Mouse (Mus musculus) forebrain, embryonic 15.5 days (tissue): ENCODE measurements at regions not wholly inside any gene's neighbourhood (a gene's known extent, or its start where the extent isn't known, plus 50 kb on each side); places are given as distances from the start of the nearest gene placed in this dataset.

Source experiments
- ATAC-seq: fragments of 200-750 bp; cut with Nextera tagmentation; replicated peaks from 2 replicates; pipeline ENCODE4 v1.8.0; 2017; ENCODE audit warnings: mild to moderate bottlenecking, moderate TSS enrichment, moderate library complexity
- H3K27ac ChIP-seq: fragments of 300-500 bp; sonication (generic); replicated peaks from 2 replicates; pipeline ENCODE4 v1.5.1; 2015; ENCODE audit warnings: mild to moderate bottlenecking, inconsistent platforms
- H3K27me3 ChIP-seq: fragments of 300-500 bp; sonication (generic); 2 replicates; pipeline ENCODE4 v1.6.1; 2015; ENCODE audit warnings: inconsistent platforms
- H3K36me3 ChIP-seq: fragments of 300-500 bp; sonication (generic); 2 replicates; pipeline ENCODE4 v1.6.1; 2015; ENCODE audit warnings: mild to moderate bottlenecking, inconsistent platforms
- H3K4me1 ChIP-seq: fragments of 300-500 bp; sonication (generic); 2 replicates; pipeline ENCODE4 v1.6.1; 2015; ENCODE audit warnings: inconsistent platforms
- H3K4me2 ChIP-seq: fragments of 300-500 bp; sonication (generic); replicated peaks from 2 replicates; pipeline ENCODE4 v1.6.1; 2015; ENCODE audit warnings: mild to moderate bottlenecking, inconsistent platforms
- H3K4me3 ChIP-seq: fragments of 300-500 bp; sonication (generic); 2 replicates; pipeline ENCODE4 v1.5.1; 2015; ENCODE audit warnings: mild to moderate bottlenecking, inconsistent platforms
- H3K9ac ChIP-seq: fragments of 300-500 bp; sonication (generic); replicated peaks from 2 replicates; pipeline ENCODE4 v1.6.1; 2015; ENCODE audit warnings: mild to moderate bottlenecking, inconsistent platforms
- H3K9me3 ChIP-seq: fragments of 300-500 bp; sonication (generic); 2 replicates; pipeline ENCODE4 v1.6.1; 2016; ENCODE audit warnings: inconsistent platforms
- WGBS: fragments of 180-500 bp; shearing (Covaris S2); methylation state at CpG from one replicate; pipeline ENCODE4 v1.1.7; 2015; ENCODE audit warnings: mixed read lengths; 5-methylcytosine and 5-hydroxymethylcytosine counted together

GRCm38 (mm10) chr3:8310379-8311128 is 1299.3 kb downstream of the Zfp704 start:
- Histone ChIP-seq H3K4me1 (peaks cover 8% of the 10 kb centered on the region), H3K4me2 (no peak overlapping the region), H3K36me3 (no peaks in the 10 kb centered on the region), H3K27me3 (no peaks in the 10 kb centered on the region), H3K4me3 (no peak overlapping the region), H3K9me3 (no peaks in the 10 kb centered on the region), H3K9ac (no peak overlapping the region), H3K27ac (no peak overlapping the region)
- 17% methylated on average over 4 of the region's 4 CpGs for WGBS
- peak; percentile 91 for ATAC-seq

- no peak overlapping the region for H3K4me3 ChIP-seq
- H3K36me3 ChIP-seq: no peaks in the 10 kb centered on the region
- peaks cover 8% of the 10 kb centered on the region for H3K4me1 ChIP-seq
- H3K4me2 ChIP-seq: no peak overlapping the region
- no peak overlapping the region for H3K27ac ChIP-seq
- no peak overlapping the region for H3K9ac ChIP-seq
- H3K9me3 ChIP-seq: no peaks in the 10 kb centered on the region
- H3K27me3 ChIP-seq: no peaks in the 10 kb centered on the region
- WGBS: 77% methylated on average over 3 of the region's 3 CpGs
- no peak for ATAC-seq
These were observed 1302.6 kb downstream of the Zfp704 start for GRCm38 (mm10) chr3:8307296-8307695.

- H3K4me1 ChIP-seq: no peaks in the 10 kb centered on the region
- no peaks in the 10 kb centered on the region for H3K27me3 ChIP-seq
- H3K27ac ChIP-seq: no peak overlapping the region
- ATAC-seq: no peak
- H3K4me3 ChIP-seq: no peak overlapping the region
- no peak overlapping the region for H3K4me2 ChIP-seq
- no peak overlapping the region for H3K9ac ChIP-seq
- no peaks in the 10 kb centered on the region for H3K9me3 ChIP-seq
- H3K36me3 ChIP-seq: no peaks in the 10 kb centered on the region
These were observed 1305.1 kb downstream of the Zfp704 start for GRCm38 (mm10) chr3:8304784-8305183.

- Histone ChIP-seq H3K36me3 (no peaks in the 10 kb centered on the region), H3K9me3 (no peaks in the 10 kb centered on the region), H3K4me2 (no peak overlapping the region), H3K27me3 (no peaks in the 10 kb centered on the region), H3K4me3 (no peak overlapping the region), H3K27ac (no peak overlapping the region), H3K9ac (no peak overlapping the region), H3K4me1 (no peaks in the 10 kb centered on the region)
- no peak for ATAC-seq
- WGBS: 81% methylated on average over 1 of the region's 1 CpGs
These were observed 1316.8 kb downstream of the Zfp704 start for GRCm38 (mm10) chr3:8293036-8293435.

- Histone ChIP-seq H3K9me3 (no peaks in the 10 kb centered on the region), H3K4me1 (no peaks in the 10 kb centered on the region), H3K4me2 (no peak overlapping the region), H3K27ac (no peak overlapping the region), H3K36me3 (no peaks in the 10 kb centered on the region), H3K4me3 (no peak overlapping the region), H3K9ac (no peak overlapping the region), H3K27me3 (no peaks in the 10 kb centered on the region)
- no peak for ATAC-seq
- WGBS: 83% methylated on average over 2 of the region's 2 CpGs
These were observed 1320.3 kb downstream of the Zfp704 start for GRCm38 (mm10) chr3:8289558-8289957.

GRCm38 (mm10) chr3:8288437-8288836 is 1321.4 kb downstream of the Zfp704 start:
- Histone ChIP-seq H3K36me3 (no peaks in the 10 kb centered on the region), H3K27me3 (no peaks in the 10 kb centered on the region), H3K9me3 (no peaks in the 10 kb centered on the region), H3K4me1 (no peaks in the 10 kb centered on the region), H3K27ac (no peak overlapping the region), H3K4me2 (no peak overlapping the region), H3K9ac (no peak overlapping the region), H3K4me3 (no peak overlapping the region)
- WGBS: 81% methylated on average over 1 of the region's 1 CpGs
- ATAC-seq: no peak

- no peaks in the 10 kb centered on the region for H3K9me3 ChIP-seq
- H3K27me3 ChIP-seq: no peaks in the 10 kb centered on the region
- H3K4me3 ChIP-seq: no peak overlapping the region
- H3K9ac ChIP-seq: no peak overlapping the region
- H3K36me3 ChIP-seq: no peaks in the 10 kb centered on the region
- no peak overlapping the region for H3K4me2 ChIP-seq
- WGBS: 72% methylated on average over 14 of the region's 14 CpGs
- H3K27ac ChIP-seq: no peak overlapping the region
- no peak for ATAC-seq
- no peaks in the 10 kb centered on the region for H3K4me1 ChIP-seq
These were observed 1325.0 kb downstream of the Zfp704 start for GRCm38 (mm10) chr3:8284655-8285428.

GRCm38 (mm10) chr3:8282411-8282810 is 1327.5 kb downstream of the Zfp704 start:
- H3K27me3 ChIP-seq: no peaks in the 10 kb centered on the region
- no peak overlapping the region for H3K9ac ChIP-seq
- H3K27ac ChIP-seq: no peak overlapping the region
- no peaks in the 10 kb centered on the region for H3K9me3 ChIP-seq
- H3K4me2 ChIP-seq: no peak overlapping the region
- WGBS: 71% methylated on average over 2 of the region's 2 CpGs
- H3K4me1 ChIP-seq: no peaks in the 10 kb centered on the region
- no peak overlapping the region for H3K4me3 ChIP-seq
- H3K36me3 ChIP-seq: no peaks in the 10 kb centered on the region
- no peak for ATAC-seq

GRCm38 (mm10) chr3:8276661-8277060 is 1333.2 kb downstream of the Zfp704 start:
- no peak overlapping the region for H3K4me2 ChIP-seq
- ATAC-seq: no peak
- no peaks in the 10 kb centered on the region for H3K36me3 ChIP-seq
- no peaks in the 10 kb centered on the region for H3K9me3 ChIP-seq
- H3K27ac ChIP-seq: no peak overlapping the region
- H3K27me3 ChIP-seq: no peaks in the 10 kb centered on the region
- 78% methylated on average over 1 of the region's 1 CpGs for WGBS
- H3K9ac ChIP-seq: no peak overlapping the region
- H3K4me3 ChIP-seq: no peak overlapping the region
- no peaks in the 10 kb centered on the region for H3K4me1 ChIP-seq

GRCm38 (mm10) chr3:8270935-8271298 is 1339.0 kb downstream of the Zfp704 start:
- ATAC-seq: no peak
- 64% methylated on average over 3 of the region's 3 CpGs for WGBS

GRCm38 (mm10) chr3:8270009-8270934 is 1339.6 kb downstream of the Zfp704 start:
- peak; percentile 81 for ATAC-seq
- no peaks in the 10 kb centered on the region for H3K4me1 ChIP-seq
- 17% methylated on average over 1 of the region's 1 CpGs for WGBS

More at GRCm38 (mm10) chr3:8270935-8271298, 1339.0 kb downstream of the Zfp704 start:
- H3K27me3 ChIP-seq: no peaks in the 10 kb centered on the region; the same call in 1 of the 2 replicates
- no peaks in the 10 kb centered on the region for H3K9me3 ChIP-seq
- no peak overlapping the region for H3K27ac ChIP-seq
- no peak overlapping the region for H3K4me2 ChIP-seq
- H3K4me3 ChIP-seq: no peak overlapping the region
- no peaks in the 10 kb centered on the region for H3K36me3 ChIP-seq
- H3K4me1 ChIP-seq: no peaks in the 10 kb centered on the region
- no peak overlapping the region for H3K9ac ChIP-seq

GRCm38 (mm10) chr3:8265783-8266182 is 1344.1 kb downstream of the Zfp704 start:
- Histone ChIP-seq H3K9me3 (no peaks in the 10 kb centered on the region), H3K36me3 (no peaks in the 10 kb centered on the region), H3K27me3 (no peaks in the 10 kb centered on the region; the same call in 1 of the 2 replicates), H3K4me1 (no peaks in the 10 kb centered on the region), H3K4me3 (no peak overlapping the region), H3K4me2 (no peak overlapping the region), H3K9ac (no peak overlapping the region), H3K27ac (no peak overlapping the region)
- no peak for ATAC-seq
- WGBS: 84% methylated on average over 3 of the region's 3 CpGs

More at GRCm38 (mm10) chr3:8270009-8270934, 1339.6 kb downstream of the Zfp704 start:
- Histone ChIP-seq H3K27ac (no peak overlapping the region), H3K9me3 (no peaks in the 10 kb centered on the region), H3K9ac (no peak overlapping the region), H3K4me3 (no peak overlapping the region), H3K4me2 (no peak overlapping the region), H3K27me3 (no peaks in the 10 kb centered on the region; the same call in 1 of the 2 replicates), H3K36me3 (no peaks in the 10 kb centered on the region)
